Mouse (Mus musculus): Measurements from ENCODE around the gene Cnmd.

- TF ChIP-seq CTCF (IDR thresholded peaks at IDR 0.05; ENCODE audit: low read depth) (no peak), EP300 (optimal IDR thresholded peaks at IDR 0.05) (no peak)
Observed at GRCm38 (mm10) chr14:79633196-79633595, 28.8 kb downstream of the Cnmd start.
